Mouse (Mus musculus): ENCODE measurements around the gene Bola1. TPM values are rescaled to one million over a fixed set of nuclear protein-coding genes. Genes with fewer than 3 reads are reported as not detected.
"Not testable (repeated sequence)": the region's sequence is repeated elsewhere in the genome, so short reads cannot be mapped to it uniquely, and the experiment has no call there.

The Bola1 gene
- polyA plus RNA-seq, 1 experiment from 2014 or later: 72.4 TPM

- DNase-seq (ENCODE audit: low spot score) (no peak), ATAC-seq (ENCODE audit: low FRiP score) (no peak)
- Histone ChIP-seq H3K27me3 (ENCODE audit: control insufficient read depth, insufficient read depth, low read length) (no peaks in the 10 kb centered on the region), H3K9ac (no peak overlapping the region), H3K4me2 (replicated peaks) (no peak overlapping the region), H3K4me3 (replicated peaks; ENCODE audit: low read length) (no peak overlapping the region), H3K27ac (no peak overlapping the region), H3K36me3 (replicated peaks; ENCODE audit: control insufficient read depth, insufficient read depth) (peaks cover 48% of the 10 kb centered on the region), H3K4me1 (replicated peaks; ENCODE audit: control insufficient read depth, insufficient read depth, low read length) (peaks cover 25% of the 10 kb centered on the region), H3K9me3 (ENCODE audit: control insufficient read depth, low read length) (no peaks in the 10 kb centered on the region)
- 89% methylated on average over 4 of the region's 4 CpGs for WGBS
Measured at GRCm38 (mm10) chr3:96178427-96178826, 41.1 kb downstream of the Bola1 start.

GRCm38 (mm10) chr3:96175251-96175650, 44.3 kb downstream of the Bola1 start:
- Histone ChIP-seq H3K27me3 (ENCODE audit: control insufficient read depth, insufficient read depth, low read length) (no peaks in the 10 kb centered on the region), H3K36me3 (replicated peaks; ENCODE audit: control insufficient read depth, insufficient read depth) (peaks cover 48% of the 10 kb centered on the region), H3K4me1 (replicated peaks; ENCODE audit: control insufficient read depth, insufficient read depth, low read length) (peaks cover 24% of the 10 kb centered on the region), H3K9me3 (ENCODE audit: control insufficient read depth, low read length) (no peaks in the 10 kb centered on the region), H3K9ac (no peak overlapping the region), H3K4me3 (replicated peaks; ENCODE audit: low read length) (no peak overlapping the region), H3K27ac (no peak overlapping the region), H3K4me2 (replicated peaks) (no peak overlapping the region)
- no peak for ATAC-seq (ENCODE audit: low FRiP score)
- whole genome bisulfite sequencing: 97% methylated on average over 6 of the region's 6 CpGs
- no peak for DNase-seq (ENCODE audit: low spot score)

- Histone ChIP-seq H3K4me1 (replicated peaks; ENCODE audit: control insufficient read depth, insufficient read depth, low read length) (peaks cover 24% of the 10 kb centered on the region), H3K36me3 (replicated peaks; ENCODE audit: control insufficient read depth, insufficient read depth) (peaks cover 48% of the 10 kb centered on the region)
- H3K9ac ChIP-seq; H3K4me2 ChIP-seq (replicated peaks); H3K27me3 ChIP-seq (ENCODE audit: control insufficient read depth, insufficient read depth, low read length); DNase-seq (ENCODE audit: low spot score); H3K27ac ChIP-seq; H3K9me3 ChIP-seq (ENCODE audit: control insufficient read depth, low read length); H3K4me3 ChIP-seq (replicated peaks; ENCODE audit: low read length); ATAC-seq (ENCODE audit: low FRiP score): not testable (repeated sequence)
- 84% methylated on average over 4 of the region's 4 CpGs for WGBS
Measured at GRCm38 (mm10) chr3:96174042-96174441, 45.5 kb downstream of the Bola1 start.

GRCm38 (mm10) chr3:96173185-96173584, 46.3 kb downstream of the Bola1 start:
- DNase-seq (ENCODE audit: low spot score) (no peak), ATAC-seq (ENCODE audit: low FRiP score) (no peak)
- peak overlapping the region; percentile 85 for H3K9ac ChIP-seq
- no peak overlapping the region for H3K27ac ChIP-seq
- peak overlapping the region; percentile 97 for H3K4me2 ChIP-seq (replicated peaks)
- H3K4me3 ChIP-seq (replicated peaks; ENCODE audit: low read length): peak overlapping the region; percentile 74
- H3K36me3 ChIP-seq (replicated peaks; ENCODE audit: control insufficient read depth, insufficient read depth): peaks cover 45% of the 10 kb centered on the region
- H3K27me3 ChIP-seq (ENCODE audit: control insufficient read depth, insufficient read depth, low read length): no peaks in the 10 kb centered on the region
- no peaks in the 10 kb centered on the region for H3K9me3 ChIP-seq (ENCODE audit: control insufficient read depth, low read length)
- peaks cover 24% of the 10 kb centered on the region for H3K4me1 ChIP-seq (replicated peaks; ENCODE audit: control insufficient read depth, insufficient read depth, low read length)
- 39% methylated on average over 7 of the region's 7 CpGs for WGBS

GRCm38 (mm10) chr3:96172197-96173178, 47.0 kb downstream of the Bola1 start, which contains the start of gene Sf3b4:
Gene Sf3b4 (plus strand): TSS chr3:96172332.
- DNase-seq (ENCODE audit: low spot score) (peak; percentile 92), ATAC-seq (ENCODE audit: low FRiP score) (peak; percentile 93)
- Histone ChIP-seq H3K27me3 (ENCODE audit: control insufficient read depth, insufficient read depth, low read length) (no peaks in the 10 kb centered on the region), H3K4me2 (replicated peaks) (peak within 1 kb of the TSS; percentile 97), H3K9ac (peak within 1 kb of the TSS; percentile 89), H3K4me1 (replicated peaks; ENCODE audit: control insufficient read depth, insufficient read depth, low read length) (peaks cover 24% of the 10 kb centered on the region), H3K36me3 (replicated peaks; ENCODE audit: control insufficient read depth, insufficient read depth) (peaks cover 38% of the 10 kb centered on the region), H3K27ac (peak within 1 kb of the TSS; percentile 98), H3K9me3 (ENCODE audit: control insufficient read depth, low read length) (no peaks in the 10 kb centered on the region), H3K4me3 (replicated peaks; ENCODE audit: low read length) (peak within 1 kb of the TSS; percentile 74)
- under 1% methylated on average over 58 of the region's 58 CpGs for WGBS

- no peaks in the 10 kb centered on the region for H3K27me3 ChIP-seq (ENCODE audit: control insufficient read depth, insufficient read depth, low read length)
- peaks cover 24% of the 10 kb centered on the region for H3K4me1 ChIP-seq (replicated peaks; ENCODE audit: control insufficient read depth, insufficient read depth, low read length)
- peaks cover 30% of the 10 kb centered on the region for H3K36me3 ChIP-seq (replicated peaks; ENCODE audit: control insufficient read depth, insufficient read depth)
- peak overlapping the region; percentile 89 for H3K9ac ChIP-seq
- peak overlapping the region; percentile 74 for H3K4me3 ChIP-seq (replicated peaks; ENCODE audit: low read length)
- H3K4me2 ChIP-seq (replicated peaks): peak overlapping the region; percentile 97
- no peaks in the 10 kb centered on the region for H3K9me3 ChIP-seq (ENCODE audit: control insufficient read depth, low read length)
- H3K27ac ChIP-seq: peak overlapping the region; percentile 98
- 22% methylated on average over 18 of the region's 18 CpGs for WGBS
- DNase-seq (ENCODE audit: low spot score) (no peak), ATAC-seq (ENCODE audit: low FRiP score) (peak; percentile 9; the same call in 1 of the 2 replicates)
Measured at GRCm38 (mm10) chr3:96171583-96172196, 47.8 kb downstream of the Bola1 start.

GRCm38 (mm10) chr3:96170976-96171545, 48.4 kb downstream of the Bola1 start:
- Histone ChIP-seq H3K9ac (peak overlapping the region; percentile 89), H3K27ac (peak overlapping the region; percentile 98), H3K36me3 (replicated peaks; ENCODE audit: control insufficient read depth, insufficient read depth) (peaks cover 23% of the 10 kb centered on the region), H3K4me1 (replicated peaks; ENCODE audit: control insufficient read depth, insufficient read depth, low read length) (peaks cover 24% of the 10 kb centered on the region), H3K27me3 (ENCODE audit: control insufficient read depth, insufficient read depth, low read length) (no peaks in the 10 kb centered on the region), H3K4me2 (replicated peaks) (peak overlapping the region; percentile 97), H3K9me3 (ENCODE audit: control insufficient read depth, low read length) (no peaks in the 10 kb centered on the region), H3K4me3 (replicated peaks; ENCODE audit: low read length) (peak overlapping the region; percentile 74)
- ATAC-seq (ENCODE audit: low FRiP score) (no peak), DNase-seq (ENCODE audit: low spot score) (no peak)
- WGBS: 77% methylated on average over 10 of the region's 10 CpGs

GRCm38 (mm10) chr3:96170276-96170675, 49.2 kb downstream of the Bola1 start:
- H3K36me3 ChIP-seq (replicated peaks; ENCODE audit: control insufficient read depth, insufficient read depth): peaks cover 16% of the 10 kb centered on the region
- H3K9me3 ChIP-seq (ENCODE audit: control insufficient read depth, low read length): no peaks in the 10 kb centered on the region
- H3K4me2 ChIP-seq (replicated peaks): no peak overlapping the region
- WGBS: 93% methylated on average over 4 of the region's 4 CpGs
- no peak overlapping the region for H3K9ac ChIP-seq
- H3K27me3 ChIP-seq (ENCODE audit: control insufficient read depth, insufficient read depth, low read length): no peaks in the 10 kb centered on the region
- ATAC-seq (ENCODE audit: low FRiP score) (no peak), DNase-seq (ENCODE audit: low spot score) (no peak)
- no peak overlapping the region for H3K27ac ChIP-seq
- H3K4me1 ChIP-seq (replicated peaks; ENCODE audit: control insufficient read depth, insufficient read depth, low read length): peaks cover 24% of the 10 kb centered on the region
- H3K4me3 ChIP-seq (replicated peaks; ENCODE audit: low read length): no peak overlapping the region
